Mouse (Mus musculus) neural tube, embryonic 10.5 days (tissue): ENCODE measurements at regions not wholly inside any gene's neighbourhood (a gene's known extent, or its start where the extent isn't known, plus 50 kb on each side); places are given as distances from the start of the nearest gene placed in this dataset.

Experiments
- DNase-seq: peaks from one replicate; pipeline ENCODE4 v3.0.0-alpha.2; 2017; ENCODE audit warnings: low spot score; ENCODE audit errors: extremely low spot score

DNA sequence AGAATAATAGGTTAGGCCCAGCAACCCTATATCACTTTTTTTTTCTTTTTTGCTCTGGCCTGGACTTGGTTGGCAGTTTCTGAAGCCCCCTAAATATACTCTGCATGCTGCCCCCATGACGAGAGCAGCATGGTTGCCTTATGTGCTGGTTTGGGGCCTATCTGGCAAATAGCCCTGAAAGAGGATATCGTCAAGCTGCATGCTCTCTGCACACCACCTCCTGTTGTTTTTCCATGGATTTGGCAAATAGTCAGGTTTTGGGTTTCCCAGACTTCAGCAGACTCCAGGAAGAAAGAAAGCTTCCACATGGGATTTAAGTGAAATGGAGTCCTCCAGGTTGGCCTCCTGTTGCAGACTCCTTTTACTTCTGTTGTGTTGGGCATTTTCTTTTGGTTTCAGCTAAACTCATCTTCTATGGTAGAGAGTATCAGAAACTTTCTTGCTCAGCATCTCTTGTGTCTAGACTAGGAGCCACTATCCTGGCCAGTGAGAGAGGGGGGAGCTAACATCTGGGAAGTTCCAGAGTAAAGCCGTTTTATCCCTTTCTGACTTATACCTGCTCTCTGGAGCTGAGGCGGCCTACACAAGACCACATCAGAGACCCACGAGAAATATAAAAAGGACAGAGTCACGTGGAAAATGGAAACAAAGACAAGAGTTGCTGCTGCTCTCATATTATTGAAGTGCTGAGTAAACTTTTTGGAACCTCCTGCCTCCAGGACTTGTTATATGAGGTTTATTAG lies 140.4 kb upstream of the Egfl6 start:
- no peak for DNase-seq

GRCm38 (mm10) chrX:166718075-166718474 lies 132.6 kb upstream of the Egfl6 start:
- no peak for DNase-seq

DNA sequence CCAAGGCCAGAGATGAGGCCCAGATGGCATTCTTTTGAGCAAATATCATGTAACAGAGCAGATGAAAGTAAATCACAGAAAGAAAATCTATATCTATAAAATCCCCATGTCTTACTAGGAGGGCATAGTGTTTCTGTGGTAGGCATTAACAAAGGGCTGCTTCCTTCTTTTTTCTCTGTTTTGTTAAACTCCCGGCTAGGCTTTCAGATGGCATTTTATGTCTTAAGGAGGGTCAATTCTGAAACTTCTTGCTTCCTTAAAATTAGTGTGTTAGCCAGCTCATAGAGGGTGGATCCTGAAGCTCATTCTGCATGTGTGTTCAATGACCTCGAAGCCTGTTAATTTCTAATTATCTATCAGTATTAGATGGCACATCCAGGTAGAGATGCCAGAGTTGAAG lies 123.8 kb upstream of the Egfl6 start:
- no peak for DNase-seq

DNA sequence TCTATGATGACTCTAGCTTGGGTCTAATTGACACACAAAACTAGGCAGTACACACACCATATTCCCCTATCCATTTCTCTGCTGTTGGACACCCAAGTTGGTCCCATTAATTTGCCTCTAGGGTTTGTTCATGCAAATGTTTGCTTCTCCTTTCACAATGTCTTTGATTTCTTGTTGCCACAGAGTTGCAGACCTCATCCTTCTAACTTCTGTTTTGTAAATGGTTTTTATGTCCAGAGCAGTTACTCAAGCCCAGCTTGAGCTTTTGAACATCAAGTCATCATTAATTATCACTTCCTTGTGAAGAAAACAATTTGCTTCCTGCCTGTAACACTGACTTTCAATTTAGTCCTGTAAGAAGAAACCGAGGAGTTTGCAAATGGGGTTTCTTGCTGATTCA lies 122.6 kb upstream of the Egfl6 start:
- no peak for DNase-seq

GRCm38 (mm10) chrX:166707029-166707428 lies 121.5 kb upstream of the Egfl6 start:
- no peak for DNase-seq

- no peak for DNase-seq
Observed at GRCm38 (mm10) chrX:166704311-166704710, 118.8 kb upstream of the Egfl6 start.

DNA sequence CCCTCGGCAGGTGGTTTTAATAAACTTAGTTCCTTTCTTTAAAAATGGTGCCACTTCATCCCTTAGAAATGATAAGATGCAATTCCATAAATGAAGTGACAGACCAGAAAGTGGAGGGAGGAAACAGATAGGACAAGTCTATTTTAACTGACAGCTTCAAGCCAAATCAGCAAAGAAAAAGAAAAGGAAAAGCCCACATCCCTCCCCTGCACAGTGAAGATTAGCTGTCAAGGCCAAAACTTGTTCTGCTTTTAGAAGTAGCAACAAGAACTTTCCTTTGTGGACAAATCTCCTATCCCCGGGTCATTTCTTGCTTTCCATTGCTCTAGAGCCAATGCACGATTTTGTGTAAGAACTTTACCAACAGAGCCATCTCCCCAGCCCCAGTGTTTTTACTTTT lies 108.7 kb upstream of the Egfl6 start:
- DNase-seq = no peak

- no peak for DNase-seq
Observed at GRCm38 (mm10) chrX:166688779-166689178, 103.3 kb upstream of the Egfl6 start.

DNA sequence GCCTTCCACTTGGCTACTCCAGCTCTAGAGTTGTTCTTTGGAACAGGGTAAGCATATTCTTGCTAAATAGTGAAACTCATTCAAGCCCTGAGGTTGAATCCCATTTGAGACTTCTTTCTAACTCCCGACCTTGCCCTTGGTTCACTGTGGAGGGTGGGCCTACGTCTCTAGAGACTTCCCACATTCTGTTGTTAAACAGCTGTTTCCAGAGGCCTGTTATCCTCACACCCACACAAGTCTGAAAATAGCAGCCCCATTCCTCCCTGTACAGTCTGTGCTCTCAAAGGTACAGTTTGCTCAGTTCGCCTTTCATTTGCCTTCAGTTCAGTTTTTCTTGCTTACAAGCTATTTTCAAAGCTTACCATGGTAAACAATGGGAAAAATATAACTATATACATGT lies 87.9 kb upstream of the Egfl6 start:
- DNase-seq = no peak

GRCm38 (mm10) chrX:166672617-166673016 lies 87.1 kb upstream of the Egfl6 start:
- DNase-seq = no peak

GRCm38 (mm10) chrX:166671853-166672252 lies 86.3 kb upstream of the Egfl6 start:
- DNase-seq = no peak

DNA sequence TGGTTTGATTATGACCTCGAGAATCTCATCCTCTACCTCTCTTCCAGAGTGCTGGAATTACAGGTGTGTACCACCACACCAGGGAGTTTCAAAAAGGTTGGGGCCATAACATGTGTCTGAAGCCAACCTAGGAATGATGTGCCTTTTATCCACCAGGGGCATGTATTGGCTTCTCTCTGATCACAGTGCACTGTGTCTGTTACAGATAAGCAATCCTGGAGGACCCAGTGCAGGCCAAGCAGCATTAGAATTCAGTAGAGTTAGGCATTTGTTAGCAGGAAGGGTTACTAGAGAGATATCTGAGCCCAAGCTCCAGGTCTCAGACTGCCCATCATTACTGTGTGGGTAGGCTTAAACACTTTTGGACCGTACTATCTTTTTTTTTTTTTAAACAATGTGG lies 80.8 kb upstream of the Egfl6 start:
- DNase-seq = no peak

- DNase-seq = peak; percentile 17
Observed at GRCm38 (mm10) chrX:166661808-166662207, 76.3 kb upstream of the Egfl6 start.

DNA sequence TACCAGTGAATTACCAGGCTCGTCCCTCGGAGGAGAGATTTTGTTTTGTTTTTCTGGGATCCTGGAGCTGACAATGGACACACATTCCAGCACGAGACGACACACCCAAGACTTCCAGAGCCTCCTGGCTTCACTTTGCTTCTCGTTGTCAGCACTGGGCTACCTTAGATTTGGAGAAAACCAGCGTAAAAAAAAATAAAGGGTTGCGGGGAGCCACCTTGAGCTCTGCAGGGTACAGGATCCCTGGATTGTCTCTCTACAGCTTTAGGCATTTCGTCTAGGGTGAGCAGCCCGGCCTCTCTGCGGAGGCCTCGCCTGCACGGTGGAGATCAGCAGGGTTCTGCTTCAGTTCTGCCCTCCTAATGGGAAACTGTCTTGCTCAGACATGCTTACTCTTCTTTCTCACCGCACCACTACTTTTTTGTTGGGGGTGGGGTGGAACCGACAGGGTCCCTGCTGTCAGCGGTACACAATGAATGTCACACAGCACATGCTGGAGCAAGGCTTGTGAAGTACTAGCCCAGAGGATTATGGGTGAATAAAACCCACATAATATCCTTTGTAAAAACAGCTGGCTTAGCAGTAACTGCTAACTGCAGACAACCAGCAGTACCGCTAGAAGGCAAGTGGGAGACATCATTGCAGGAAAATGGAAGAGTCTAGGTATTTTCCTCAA lies 75.7 kb upstream of the Egfl6 start:
- peak; percentile 71 for DNase-seq

DNA sequence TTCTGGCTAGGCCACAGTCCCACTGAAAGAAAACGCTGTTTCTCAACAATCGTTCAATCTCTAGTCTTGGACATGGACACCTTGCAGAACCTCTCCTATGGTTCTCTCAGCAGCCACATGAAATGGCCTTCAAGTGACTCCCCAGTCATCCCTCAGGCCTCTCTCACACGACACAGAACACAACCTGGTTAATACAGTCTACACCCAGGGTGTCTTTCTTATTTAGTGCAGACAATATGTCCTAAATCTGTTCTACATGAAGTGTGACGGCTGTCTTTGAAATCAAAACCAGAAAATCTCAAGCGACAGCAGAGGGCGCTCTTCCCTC lies 75.2 kb upstream of the Egfl6 start:
- DNase-seq = no peak

DNA sequence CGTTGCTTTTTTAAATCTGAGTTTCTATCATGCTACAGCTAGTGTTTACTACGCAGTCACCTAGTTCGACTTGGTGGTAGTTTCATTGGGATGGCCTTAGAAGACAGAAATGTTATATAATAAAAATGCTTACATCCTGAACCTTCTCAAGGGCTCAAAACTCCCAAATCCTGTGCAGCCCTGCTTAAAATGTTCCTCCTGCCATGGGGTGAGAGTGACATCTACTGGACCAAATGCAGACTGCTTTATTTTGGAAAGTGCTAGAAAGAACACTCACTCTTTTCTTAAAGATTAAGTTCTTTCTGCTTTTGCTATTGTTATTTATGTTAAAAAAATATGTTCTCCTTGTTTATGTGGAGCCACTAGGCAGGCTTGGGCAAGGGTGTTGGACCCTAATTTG lies 66.9 kb upstream of the Egfl6 start:
- peak; percentile 31 for DNase-seq

DNA sequence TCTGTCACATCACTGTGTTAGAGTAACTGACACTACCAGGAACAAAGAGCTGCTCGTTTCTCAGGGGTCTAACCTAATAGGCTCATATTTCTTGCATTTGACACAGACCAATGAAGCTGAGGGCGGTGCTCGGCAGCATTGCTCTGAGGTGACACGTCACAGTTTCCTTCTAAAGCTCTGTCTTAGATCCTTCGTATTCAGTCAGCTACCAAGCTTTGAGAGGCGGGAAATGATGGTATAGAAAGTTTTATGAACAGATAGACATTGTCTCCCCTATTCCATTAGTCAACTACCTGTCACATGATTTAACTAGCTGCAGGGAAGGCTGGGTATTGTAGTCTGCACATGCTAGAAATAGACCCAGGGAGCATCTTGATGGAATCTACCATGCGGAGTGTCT lies 60.2 kb upstream of the Egfl6 start:
- no peak for DNase-seq

- no peak for DNase-seq
Observed at GRCm38 (mm10) chrX:166641256-166641655, 55.7 kb upstream of the Egfl6 start.

DNA sequence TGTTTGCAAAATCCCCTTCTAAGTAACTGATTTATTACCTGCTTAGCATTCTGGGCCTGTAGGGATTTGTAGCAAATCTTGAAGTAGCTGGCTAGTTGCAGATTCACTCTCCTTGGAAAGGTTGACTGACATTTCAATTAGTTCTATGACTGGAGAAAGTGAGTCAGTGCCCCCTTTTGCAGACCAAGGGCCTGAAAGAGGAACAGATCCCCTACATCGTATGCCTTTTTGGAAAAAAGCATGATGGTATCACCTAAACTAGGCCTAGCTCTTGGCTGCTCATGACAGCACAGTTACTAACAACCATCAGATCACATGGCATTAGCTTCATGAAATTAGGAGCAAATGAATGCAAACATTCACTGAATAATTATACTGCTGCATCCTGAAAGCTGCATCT lies 54.7 kb upstream of the Egfl6 start:
- no peak for DNase-seq
